Mouse (Mus musculus): ENCODE results near the gene Nfkb2. TPM values are rescaled to one million over a fixed set of nuclear protein-coding genes. Genes with fewer than 3 reads are reported as not detected.

The Nfkb2 gene
- total and polyA plus RNA-seq, 2 experiments from 2014 or later, result 1.3 to 2.2 TPM

- WGBS, result 89% methylated on average over 3 of the region's 3 CpGs
- no peaks in the 10 kb centered on the region for H3K4me1 ChIP-seq (ENCODE audit: insufficient read depth)
- no peak overlapping the region for H3K4me2 ChIP-seq (ENCODE audit: low read depth)
- TF ChIP-seq CTCF (IDR thresholded peaks at IDR 0.05; ENCODE audit: low read depth), result no peak
- no peaks in the 10 kb centered on the region for H3K9me3 ChIP-seq (ENCODE audit: low read length)
- H3K36me3 ChIP-seq (ENCODE audit: insufficient read depth), result peaks cover 49% of the 10 kb centered on the region
- H3K9ac ChIP-seq, result no peak overlapping the region
- H3K27me3 ChIP-seq (ENCODE audit: insufficient read depth, low read length), result no peaks in the 10 kb centered on the region
- DNase-seq (no peak), ATAC-seq (no peak)
- no peak overlapping the region for H3K4me3 ChIP-seq (ENCODE audit: low read depth, low read length)
- no peak overlapping the region for H3K27ac ChIP-seq (ENCODE audit: low read depth, low read length)
Measured at GRCm38 (mm10) chr19:46286926-46287325, 17.2 kb upstream of the Nfkb2 start.

DNA sequence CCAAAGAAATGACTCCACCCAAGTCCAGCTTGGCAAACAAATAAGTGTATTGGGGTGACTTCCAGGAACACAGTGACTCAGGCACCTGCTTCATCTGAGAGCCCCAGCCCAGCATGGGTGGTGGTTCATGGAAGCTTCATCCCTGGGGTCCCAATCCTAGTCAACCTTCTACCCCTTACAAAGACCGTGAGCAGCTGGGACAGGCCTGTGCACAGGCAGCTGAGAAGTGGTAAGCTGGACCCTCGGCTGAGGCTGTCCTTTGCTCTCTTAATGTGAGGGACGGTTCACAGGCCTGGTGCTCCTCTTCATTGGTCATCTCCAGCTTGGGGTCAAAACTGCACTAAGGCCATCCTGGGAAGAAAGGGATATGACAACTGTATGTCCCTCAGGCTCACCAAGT, 16.6 kb upstream of the Nfkb2 start:
- ATAC-seq (no peak), DNase-seq (no peak)
- no peaks in the 10 kb centered on the region for H3K9me3 ChIP-seq (ENCODE audit: low read length)
- peaks cover 42% of the 10 kb centered on the region for H3K36me3 ChIP-seq (ENCODE audit: insufficient read depth)
- no peak overlapping the region for H3K4me3 ChIP-seq (ENCODE audit: low read depth, low read length)
- H3K27ac ChIP-seq (ENCODE audit: low read depth, low read length), result no peak overlapping the region
- H3K27me3 ChIP-seq (ENCODE audit: insufficient read depth, low read length), result no peaks in the 10 kb centered on the region
- no peak for TF ChIP-seq CTCF (IDR thresholded peaks at IDR 0.05; ENCODE audit: low read depth)
- 91% methylated on average over 3 of the region's 3 CpGs for WGBS
- no peak overlapping the region for H3K4me2 ChIP-seq (ENCODE audit: low read depth)
- H3K4me1 ChIP-seq (ENCODE audit: insufficient read depth), result no peaks in the 10 kb centered on the region
- H3K9ac ChIP-seq, result no peak overlapping the region

- no peak overlapping the region for H3K4me2 ChIP-seq (ENCODE audit: low read depth)
- no peak overlapping the region for H3K4me3 ChIP-seq (ENCODE audit: low read depth, low read length)
- 68% methylated on average over 12 of the region's 12 CpGs for WGBS
- no peak for ATAC-seq
- H3K9me3 ChIP-seq (ENCODE audit: low read length), result no peaks in the 10 kb centered on the region
- H3K27me3 ChIP-seq (ENCODE audit: insufficient read depth, low read length), result no peaks in the 10 kb centered on the region
- H3K27ac ChIP-seq (ENCODE audit: low read depth, low read length), result no peak overlapping the region
- peaks cover 12% of the 10 kb centered on the region for H3K36me3 ChIP-seq (ENCODE audit: insufficient read depth)
- no peak for TF ChIP-seq CTCF (IDR thresholded peaks at IDR 0.05; ENCODE audit: low read depth)
- no peak for DNase-seq
- H3K4me1 ChIP-seq (ENCODE audit: insufficient read depth), result no peaks in the 10 kb centered on the region
- no peak overlapping the region for H3K9ac ChIP-seq
Measured at GRCm38 (mm10) chr19:46290535-46291105, 13.5 kb upstream of the Nfkb2 start.

GRCm38 (mm10) chr19:46296938-46297337, 7.2 kb upstream of the Nfkb2 start:
- no peak overlapping the region for H3K4me2 ChIP-seq (ENCODE audit: low read depth)
- H3K9ac ChIP-seq, result no peak overlapping the region
- no peak for ATAC-seq
- H3K27me3 ChIP-seq (ENCODE audit: insufficient read depth, low read length), result no peaks in the 10 kb centered on the region
- no peak overlapping the region for H3K4me3 ChIP-seq (ENCODE audit: low read depth, low read length)
- no peak for DNase-seq
- no peak for TF ChIP-seq CTCF (IDR thresholded peaks at IDR 0.05; ENCODE audit: low read depth)
- no peaks in the 10 kb centered on the region for H3K36me3 ChIP-seq (ENCODE audit: insufficient read depth)
- no peak overlapping the region for H3K27ac ChIP-seq (ENCODE audit: low read depth, low read length)
- WGBS, result 74% methylated on average over 4 of the region's 4 CpGs
- no peaks in the 10 kb centered on the region for H3K9me3 ChIP-seq (ENCODE audit: low read length)
- no peaks in the 10 kb centered on the region for H3K4me1 ChIP-seq (ENCODE audit: insufficient read depth)

DNA sequence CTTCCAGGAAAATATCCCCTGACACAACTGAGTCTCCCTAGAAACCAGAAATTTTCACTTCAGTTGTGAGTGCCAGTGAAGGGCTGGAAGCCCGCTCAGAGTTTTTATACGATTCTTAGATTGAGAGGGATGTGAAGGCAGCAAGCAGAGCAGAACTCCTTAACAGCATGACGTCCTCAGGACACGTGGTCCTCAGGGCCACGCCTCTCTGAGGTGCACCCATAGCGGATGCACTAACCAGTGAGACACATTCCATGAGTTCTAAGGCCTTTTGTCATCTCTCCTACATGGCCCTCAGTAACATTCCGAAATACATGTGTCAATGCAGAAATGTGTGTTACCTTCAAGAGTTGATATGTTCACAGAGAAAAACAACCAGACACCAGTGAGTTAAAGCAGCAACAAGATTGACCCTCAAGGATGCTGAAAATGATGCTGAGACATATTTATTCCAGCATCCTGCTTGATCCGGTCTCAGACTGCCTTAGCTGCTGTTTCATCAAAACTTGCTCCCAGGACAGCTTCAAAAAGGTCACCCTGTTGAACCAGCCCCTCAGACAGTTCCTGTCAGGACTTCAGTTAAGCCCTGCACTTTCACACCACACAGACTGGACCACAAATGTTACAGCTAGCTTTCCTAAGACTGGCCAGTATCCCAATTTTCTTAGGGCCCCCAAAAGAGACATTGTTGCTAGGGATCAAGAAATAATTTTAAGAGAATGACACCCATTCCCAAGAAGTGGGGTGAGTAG, 3.6 kb upstream of the Nfkb2 start:
- H3K4me1 ChIP-seq (ENCODE audit: insufficient read depth), result peaks cover 6% of the 10 kb centered on the region; the same call in 1 of the 2 replicates
- peaks cover 10% of the 10 kb centered on the region; the same call in 1 of the 2 replicates for H3K27me3 ChIP-seq (ENCODE audit: insufficient read depth, low read length)
- WGBS, result 37% methylated on average over 8 of the region's 8 CpGs
- H3K9ac ChIP-seq, result no peak overlapping the region
- no peak overlapping the region for H3K4me2 ChIP-seq (ENCODE audit: low read depth)
- DNase-seq (no peak), ATAC-seq (no peak)
- H3K27ac ChIP-seq (ENCODE audit: low read depth, low read length), result no peak overlapping the region
- H3K9me3 ChIP-seq (ENCODE audit: low read length), result no peaks in the 10 kb centered on the region
- no peak overlapping the region for H3K4me3 ChIP-seq (ENCODE audit: low read depth, low read length)
- TF ChIP-seq CTCF (IDR thresholded peaks at IDR 0.05; ENCODE audit: low read depth), result no peak
- H3K36me3 ChIP-seq (ENCODE audit: insufficient read depth), result no peaks in the 10 kb centered on the region

DNA sequence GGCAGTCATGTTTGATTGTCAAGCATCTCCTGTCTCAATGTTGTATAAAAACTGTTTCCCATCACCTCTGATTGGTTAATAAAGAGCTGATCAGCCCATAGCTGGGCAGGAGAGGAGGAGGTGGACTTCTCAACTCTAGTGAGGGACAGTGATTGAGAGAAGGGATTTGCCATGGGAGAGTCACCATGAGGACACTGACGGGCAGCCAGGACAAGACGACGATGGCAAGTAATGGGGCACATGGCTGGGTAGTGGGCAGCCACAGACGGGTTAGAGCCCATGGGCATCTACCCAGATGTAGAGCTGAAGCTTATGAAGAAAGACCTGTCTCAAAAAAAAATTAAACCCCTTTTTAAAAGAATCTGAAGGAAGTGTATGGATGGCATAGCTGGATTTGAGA, 1.6 kb upstream of the Nfkb2 start:
- no peak overlapping the region for H3K4me2 ChIP-seq (ENCODE audit: low read depth)
- ATAC-seq, result no peak
- H3K9ac ChIP-seq, result no peak overlapping the region
- no peak for TF ChIP-seq CTCF (IDR thresholded peaks at IDR 0.05; ENCODE audit: low read depth)
- 89% methylated on average over 4 of the region's 4 CpGs for WGBS
- no peak for DNase-seq
- H3K27ac ChIP-seq (ENCODE audit: low read depth, low read length), result no peak overlapping the region
- H3K9me3 ChIP-seq (ENCODE audit: low read length), result no peaks in the 10 kb centered on the region
- peaks cover 13% of the 10 kb centered on the region for H3K27me3 ChIP-seq (ENCODE audit: insufficient read depth, low read length)
- H3K4me1 ChIP-seq (ENCODE audit: insufficient read depth), result peaks cover 6% of the 10 kb centered on the region; the same call in 1 of the 2 replicates
- H3K4me3 ChIP-seq (ENCODE audit: low read depth, low read length), result no peak overlapping the region
- H3K36me3 ChIP-seq (ENCODE audit: insufficient read depth), result no peaks in the 10 kb centered on the region
